Mouse (Mus musculus) ES-Bruce4 (cell line): Measurements from ENCODE around the gene Chrm1. TPM values are rescaled to one million over a fixed set of nuclear protein-coding genes. Genes with fewer than 3 reads are reported as not detected.

Experiments used
- H3K27ac ChIP-seq: 2 replicates; pipeline ENCODE4 v1.5.1; 2012; ENCODE audit warnings: low read length, inconsistent platforms; ENCODE audit not compliant: insufficient read depth
- H3K27me3 ChIP-seq: 2 replicates; pipeline ENCODE4 v1.6.1; 2012; ENCODE audit warnings: mild to moderate bottlenecking, low read length, inconsistent platforms; ENCODE audit not compliant: control insufficient read depth, poor library complexity, insufficient read depth, severe bottlenecking
- H3K36me3 ChIP-seq: 2 replicates; pipeline ENCODE4 v1.6.1; 2012; ENCODE audit warnings: inconsistent platforms, mild to moderate bottlenecking, low read length, moderate library complexity; ENCODE audit not compliant: control insufficient read depth, poor library complexity, insufficient read depth, severe bottlenecking
- H3K4me1 ChIP-seq: one replicate; pipeline ENCODE4 v1.8.1; 2011; ENCODE audit warnings: low read length; ENCODE audit not compliant: control insufficient read depth, insufficient read depth
- H3K4me3 ChIP-seq: 2 replicates; pipeline ENCODE4 v1.5.1; 2011; ENCODE audit warnings: low read depth, mild to moderate bottlenecking, low read length
- H3K9ac ChIP-seq: 2 replicates; pipeline ENCODE4 v1.6.1; 2012; ENCODE audit warnings: low read depth, mild to moderate bottlenecking, inconsistent platforms; ENCODE audit not compliant: poor library complexity, severe bottlenecking
- H3K9me3 ChIP-seq: replicated peaks from 2 replicates; pipeline ENCODE4 v1.6.1; 2012; ENCODE audit warnings: mild to moderate bottlenecking, low read length, inconsistent platforms; ENCODE audit not compliant: control insufficient read depth, poor library complexity, insufficient read depth, severe bottlenecking
- CTCF ChIP-seq: IDR thresholded peaks from one replicate; pipeline ENCODE4 v1.8.1; 2011; ENCODE audit warnings: low read depth, low read length
- EP300 ChIP-seq: IDR thresholded peaks from 2 replicates; pipeline ENCODE4 v1.6.1; 2011; ENCODE audit warnings: low read depth, low read length; ENCODE audit not compliant: insufficient read depth
- POLR2A ChIP-seq: IDR thresholded peaks from one replicate; pipeline ENCODE4 v1.8.1; 2011; ENCODE audit warnings: low read length; ENCODE audit not compliant: insufficient read depth
- polyA plus RNA-seq: library from polyadenylated mRNA; stranded (reverse); fragments of >200 nt; gene quantifications from 2 replicates; pipeline ENCODE4 v1.2.4, GENCODE M21; 2011; ENCODE audit warnings: low read depth; ENCODE audit not compliant: missing spikeins, insufficient read depth, insufficient read length

Gene Chrm1
- polyA plus RNA-seq, 1 experiment: not detected

DNA sequence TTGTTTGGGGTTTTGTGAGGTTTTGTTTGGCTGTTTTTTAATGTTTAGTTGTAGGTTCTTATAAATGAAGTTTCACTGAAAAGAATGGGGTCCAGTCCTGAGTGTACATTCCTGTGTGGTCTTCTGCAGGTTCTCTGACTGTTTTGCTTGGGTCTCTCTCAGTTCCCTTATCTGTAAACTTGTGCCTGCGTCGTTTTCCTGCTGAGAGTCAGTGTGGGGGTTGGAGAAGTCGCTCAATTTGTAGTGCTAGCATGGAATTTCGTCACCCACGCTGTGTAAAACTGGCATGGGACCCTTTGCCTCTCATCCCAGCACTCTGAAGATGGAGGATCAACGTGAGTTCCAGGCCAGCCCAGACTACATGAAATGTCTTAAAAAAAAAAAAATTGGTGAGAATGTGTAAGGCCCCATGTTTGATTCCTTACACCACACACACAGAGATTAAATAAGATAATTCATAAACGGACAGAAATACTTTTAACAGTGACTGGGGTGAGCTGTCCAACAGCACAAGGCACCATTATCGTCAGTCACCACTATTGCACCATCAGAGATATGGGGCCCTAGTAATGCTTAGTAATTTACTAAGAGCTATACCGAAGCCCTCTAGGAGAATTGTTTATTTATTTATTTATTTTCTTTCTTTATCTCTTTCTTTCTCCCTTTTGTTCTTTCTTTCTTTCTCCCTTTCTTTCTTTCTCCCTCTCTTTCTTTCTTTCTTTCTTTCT lies 9.9 kb downstream of the Chrm1 start:
- no peaks in the 10 kb centered on the region for H3K27me3 ChIP-seq
- no peak overlapping the region for H3K9ac ChIP-seq
- H3K27ac ChIP-seq: no peak overlapping the region
- TF ChIP-seq EP300 (no peak), POLR2A (no peak), CTCF (no peak)
- peaks cover 3% of the 10 kb centered on the region for H3K4me1 ChIP-seq
- no peak overlapping the region for H3K4me3 ChIP-seq
- no peaks in the 10 kb centered on the region for H3K36me3 ChIP-seq
- no peaks in the 10 kb centered on the region for H3K9me3 ChIP-seq

GRCm38 (mm10) chr19:8679031-8679779 lies 15.6 kb downstream of the Chrm1 start:
- no peaks in the 10 kb centered on the region for H3K36me3 ChIP-seq
- peak overlapping the region; percentile 62; the same call in 1 of the 2 replicates for H3K27ac ChIP-seq
- TF ChIP-seq POLR2A (no peak), EP300 (peak; percentile 79)
- H3K9me3 ChIP-seq: no peaks in the 10 kb centered on the region
- no peaks in the 10 kb centered on the region for H3K27me3 ChIP-seq
- H3K9ac ChIP-seq: no peak overlapping the region
- peaks cover 11% of the 10 kb centered on the region for H3K4me1 ChIP-seq
- H3K4me3 ChIP-seq: peak overlapping the region; percentile 26

DNA sequence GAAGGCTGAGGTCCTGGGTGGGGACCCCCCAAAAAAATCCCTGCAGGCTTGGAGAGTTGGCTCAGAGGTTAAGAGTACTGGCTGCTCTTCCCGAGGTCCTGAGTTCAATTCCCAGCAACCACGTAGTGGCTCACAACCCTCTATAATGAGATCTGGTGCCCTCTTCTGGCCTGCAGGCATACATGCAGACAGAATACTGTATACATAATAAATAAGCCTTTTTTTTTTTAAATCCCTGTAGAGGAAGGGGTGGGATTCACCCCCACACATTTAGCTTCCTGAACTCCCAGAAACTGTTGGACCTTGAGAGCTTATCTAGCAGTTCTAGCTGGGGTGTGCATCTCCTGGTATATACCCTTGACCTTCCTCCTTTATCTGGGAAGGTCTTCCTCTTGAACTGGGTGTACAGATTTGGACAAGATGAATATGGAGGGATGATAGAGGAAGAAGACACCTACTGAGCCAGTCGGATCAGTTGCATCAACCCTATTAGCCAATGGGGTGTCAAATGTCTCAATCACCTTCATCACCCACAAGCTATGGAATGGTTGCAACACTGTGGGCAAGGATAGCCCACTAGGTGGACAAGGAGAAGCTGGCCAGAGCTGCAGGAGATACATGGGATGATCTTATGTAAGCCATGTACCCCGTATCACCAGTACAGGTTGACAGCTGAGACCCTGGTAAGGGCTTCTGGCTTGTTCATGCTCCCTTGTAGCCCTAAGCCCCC lies 18.2 kb downstream of the Chrm1 start:
- no peaks in the 10 kb centered on the region for H3K36me3 ChIP-seq
- no peaks in the 10 kb centered on the region for H3K27me3 ChIP-seq
- H3K4me1 ChIP-seq: peaks cover 11% of the 10 kb centered on the region
- no peaks in the 10 kb centered on the region for H3K9me3 ChIP-seq
- TF ChIP-seq POLR2A (no peak), CTCF (no peak), EP300 (no peak)
- H3K27ac ChIP-seq: no peak overlapping the region
- no peak overlapping the region for H3K4me3 ChIP-seq
- H3K9ac ChIP-seq: no peak overlapping the region

DNA sequence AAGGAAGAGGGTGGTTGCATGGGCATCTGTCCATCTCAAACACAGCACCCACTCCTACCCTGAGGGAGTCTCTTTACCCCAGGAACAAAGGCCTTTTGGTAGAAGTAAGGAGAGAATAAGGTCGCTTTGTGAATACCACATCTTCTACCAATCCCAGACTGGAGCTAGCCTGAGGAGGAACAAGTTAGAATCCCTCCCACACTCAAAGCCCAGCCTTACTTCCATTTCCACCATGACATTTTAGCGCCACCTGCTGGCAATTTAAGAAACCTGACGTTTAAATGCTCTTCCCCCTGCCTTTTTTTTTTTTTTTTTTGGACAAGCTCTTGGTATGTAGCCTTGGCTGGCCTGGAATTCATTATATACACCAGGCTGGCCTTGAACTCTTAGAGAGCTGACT lies 19.4 kb downstream of the Chrm1 start:
- H3K4me3 ChIP-seq: no peak overlapping the region
- no peak overlapping the region for H3K27ac ChIP-seq
- H3K9me3 ChIP-seq: no peaks in the 10 kb centered on the region
- TF ChIP-seq CTCF: peak; percentile 3
- TF ChIP-seq EP300: no peak
- no peak for TF ChIP-seq POLR2A
- H3K4me1 ChIP-seq: peaks cover 8% of the 10 kb centered on the region
- no peaks in the 10 kb centered on the region for H3K27me3 ChIP-seq
- H3K9ac ChIP-seq: no peak overlapping the region
- no peaks in the 10 kb centered on the region for H3K36me3 ChIP-seq

DNA sequence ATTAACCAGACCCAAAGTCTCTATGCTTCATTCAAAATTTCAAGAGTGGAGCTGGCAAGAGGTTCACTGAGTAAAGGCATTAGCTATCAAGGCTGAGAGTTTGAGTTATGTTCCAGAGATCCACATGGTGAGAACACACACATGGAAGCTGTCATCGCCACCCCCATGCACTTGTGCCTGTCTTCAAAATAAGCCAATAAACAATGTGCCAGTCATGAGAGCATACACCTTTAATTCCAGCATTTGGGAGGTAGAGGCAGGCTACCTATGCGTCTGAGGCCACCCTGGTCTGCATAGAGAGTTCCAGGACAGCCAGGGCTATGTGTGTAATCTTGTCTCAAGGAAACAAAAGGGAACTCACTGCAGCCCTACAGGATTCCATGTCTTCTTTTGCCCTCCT lies 20.0 kb downstream of the Chrm1 start:
- H3K9ac ChIP-seq: no peak overlapping the region
- H3K4me1 ChIP-seq: peaks cover 7% of the 10 kb centered on the region
- no peak for TF ChIP-seq EP300
- TF ChIP-seq POLR2A: no peak
- TF ChIP-seq CTCF: no peak
- no peaks in the 10 kb centered on the region for H3K9me3 ChIP-seq
- no peaks in the 10 kb centered on the region for H3K27me3 ChIP-seq
- H3K4me3 ChIP-seq: no peak overlapping the region
- H3K36me3 ChIP-seq: no peaks in the 10 kb centered on the region
- H3K27ac ChIP-seq: no peak overlapping the region
